Mouse (Mus musculus) kidney, adult 18-20 months (tissue): ENCODE measurements around the gene Trem2.
"Not testable (repeated sequence)": the region's sequence is repeated elsewhere in the genome, so short reads cannot be mapped to it uniquely, and the experiment has no call there.

Experiments
- DNase-seq: peaks from one replicate; pipeline ENCODE4 v3.0.0; 2021

Gene Trem2

DNA sequence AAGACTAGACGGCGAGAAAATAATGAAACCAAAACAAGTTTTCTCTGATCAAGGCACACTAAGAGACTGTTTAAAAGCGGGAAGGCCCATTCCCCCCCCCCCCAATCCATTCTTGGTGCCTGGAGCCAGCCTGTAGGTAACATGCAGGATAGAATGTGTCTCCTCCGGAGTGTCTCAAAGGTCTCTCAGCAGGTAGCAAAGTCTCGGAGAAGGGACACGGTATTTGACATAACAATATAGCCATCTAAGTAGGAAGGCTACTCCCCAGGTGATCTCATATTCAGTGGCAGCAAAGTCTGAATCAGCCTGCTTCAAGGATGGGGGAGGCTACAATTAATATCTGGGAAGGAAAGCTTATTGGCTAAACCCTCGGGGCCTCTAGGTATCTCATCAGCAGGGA, 6.8 kb downstream of the Trem2 start:
- not testable (repeated sequence) for DNase-seq

- DNase-seq = no peak
Measured at GRCm38 (mm10) chr17:48355822-48356221, 9.6 kb downstream of the Trem2 start.

DNA sequence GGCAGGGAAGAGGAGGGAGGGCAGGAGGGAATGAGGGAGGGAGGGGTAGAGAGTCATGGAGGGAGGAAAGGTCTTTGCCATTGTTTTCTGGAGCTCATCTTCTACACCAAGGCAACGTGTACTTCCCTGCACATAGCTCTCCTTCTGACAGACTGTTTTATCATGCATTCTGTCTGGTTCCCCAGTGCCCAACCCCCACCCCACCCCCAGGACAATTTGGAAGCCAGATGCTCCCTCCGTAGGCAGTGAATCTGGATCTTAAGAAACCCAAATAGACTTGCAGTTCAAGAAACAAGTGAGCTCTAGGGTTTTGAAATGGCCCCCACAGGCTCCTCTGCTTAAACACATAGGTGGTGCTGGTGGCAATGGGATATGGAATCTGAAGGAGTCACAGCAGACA, 11.7 kb downstream of the Trem2 start:
- no peak for DNase-seq

- DNase-seq = no peak
Measured at GRCm38 (mm10) chr17:48359616-48360015, 13.4 kb downstream of the Trem2 start, which contains the start of gene Treml1. Gene Treml1 (plus strand): TSS chr17:48359916.

DNA sequence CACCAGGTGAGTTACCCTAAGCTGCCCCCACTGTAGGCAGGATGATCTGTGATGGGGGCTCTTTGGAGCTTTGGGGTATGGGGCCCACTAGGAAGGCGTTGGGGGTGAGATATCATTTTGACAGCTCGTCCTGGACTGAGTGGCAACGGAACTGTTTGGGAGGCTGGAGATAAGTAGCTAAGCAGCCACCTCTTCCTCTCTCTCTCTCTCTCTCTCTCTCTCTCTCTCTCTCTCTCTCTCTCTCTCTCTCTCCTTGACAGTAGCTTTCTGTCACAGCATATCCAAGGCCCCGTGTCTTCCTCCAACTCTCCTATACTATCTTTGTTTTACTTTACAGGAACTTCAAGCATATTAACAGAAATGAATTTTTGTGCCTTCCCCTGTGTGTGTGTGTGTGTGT, 14.3 kb downstream of the Trem2 start:
- DNase-seq = no peak

GRCm38 (mm10) chr17:48362346-48362745, 16.1 kb downstream of the Trem2 start:
- no peak for DNase-seq

- DNase-seq = peak; percentile 33
Measured at GRCm38 (mm10) chr17:48362966-48363365, 16.8 kb downstream of the Trem2 start.

DNA sequence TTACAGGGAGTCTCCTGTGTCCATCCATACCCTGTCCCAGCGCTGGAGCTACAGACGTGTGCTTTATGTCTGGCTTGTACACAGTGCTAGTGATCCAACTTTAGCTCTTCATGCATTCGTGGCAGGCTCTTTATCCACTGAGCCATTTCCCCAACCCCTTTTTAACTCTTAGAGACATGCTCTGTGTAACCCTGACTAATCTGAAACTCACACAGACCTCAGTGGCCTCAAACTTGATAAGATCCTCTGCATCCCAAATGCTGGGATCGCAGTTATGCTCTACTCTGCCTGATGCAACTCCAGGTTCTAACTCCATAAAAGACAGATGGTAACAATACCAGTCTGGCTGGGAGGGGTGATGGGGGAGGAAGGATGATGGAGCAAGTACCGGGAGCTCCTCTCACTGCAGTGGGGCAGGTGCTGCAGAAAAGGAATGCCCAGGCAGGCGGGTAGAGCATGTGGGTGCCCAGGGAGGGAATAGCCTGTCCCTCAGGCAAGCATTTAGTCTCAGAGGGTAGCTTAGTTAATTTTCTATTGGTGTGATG, 17.3 kb downstream of the Trem2 start:
- DNase-seq = no peak

- DNase-seq = no peak
Measured at GRCm38 (mm10) chr17:48365511-48366155, 19.4 kb downstream of the Trem2 start.

DNA sequence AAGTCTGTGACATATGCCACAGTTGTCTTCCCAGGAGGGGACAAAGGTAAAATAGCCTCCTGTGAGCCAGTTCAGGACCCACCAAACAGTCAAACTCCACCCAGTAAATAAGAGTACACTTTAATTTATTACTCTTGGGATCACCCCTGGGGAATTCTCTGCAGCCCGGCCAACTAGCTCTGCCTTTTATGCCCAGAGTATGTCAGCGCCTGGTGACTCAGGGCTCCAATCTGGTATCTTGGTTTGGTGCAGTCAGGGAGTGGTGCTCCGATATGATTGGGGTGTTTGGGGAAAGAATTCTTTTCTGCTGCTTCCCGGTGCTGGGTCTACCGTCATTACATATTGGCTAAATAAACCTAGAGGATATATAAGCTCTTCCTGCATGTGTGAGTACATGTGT, 20.6 kb downstream of the Trem2 start:
- no peak for DNase-seq

- no peak for DNase-seq
Measured at GRCm38 (mm10) chr17:48371621-48372020, 25.4 kb downstream of the Trem2 start.

DNA sequence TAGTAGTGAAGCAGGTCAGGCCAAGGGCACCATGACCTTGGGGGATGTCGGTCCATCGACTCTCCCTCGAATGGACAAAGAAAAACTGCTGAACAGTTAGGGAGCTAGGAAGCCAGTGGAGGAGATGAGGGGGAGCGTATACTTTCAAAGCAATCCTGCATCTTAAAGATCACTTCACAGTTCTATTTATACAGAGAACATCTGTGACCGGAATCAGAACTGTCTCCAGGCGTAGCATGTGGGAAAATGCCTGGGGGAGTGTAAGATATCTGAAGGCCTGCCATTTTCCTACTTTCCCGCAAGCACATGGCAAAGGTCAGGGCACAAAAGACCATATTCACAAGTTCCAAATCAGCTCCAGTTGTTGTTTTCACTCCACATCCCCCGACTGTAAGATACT, 26.8 kb downstream of the Trem2 start:
- DNase-seq = no peak

GRCm38 (mm10) chr17:48376102-48376501, 29.9 kb downstream of the Trem2 start:
- DNase-seq = no peak

GRCm38 (mm10) chr17:48379050-48379449, 32.8 kb downstream of the Trem2 start:
- no peak for DNase-seq

- DNase-seq = no peak
Measured at GRCm38 (mm10) chr17:48385786-48386461, 39.7 kb downstream of the Trem2 start.

- DNase-seq = no peak
Measured at GRCm38 (mm10) chr17:48388666-48389065, 42.5 kb downstream of the Trem2 start.

DNA sequence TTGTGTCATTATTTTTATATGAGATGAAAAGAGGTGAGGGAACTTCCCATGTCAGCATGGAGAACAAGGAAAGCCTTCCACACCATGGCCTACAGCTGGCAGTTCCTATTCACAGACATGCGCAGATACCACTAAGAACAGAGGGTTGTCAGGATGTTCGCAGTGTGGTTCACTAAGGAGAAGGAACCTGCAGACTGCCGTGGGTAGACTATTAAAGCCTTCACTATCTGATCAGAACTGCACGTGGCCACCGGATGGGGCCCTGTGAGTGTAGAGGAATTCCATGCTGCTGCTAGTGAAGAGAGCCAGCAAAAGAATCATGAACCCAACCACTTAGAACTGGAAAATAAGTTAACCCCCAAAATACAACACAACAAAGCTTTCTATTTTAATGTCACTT, 43.2 kb downstream of the Trem2 start:
- DNase-seq = no peak

- DNase-seq = no peak
Measured at GRCm38 (mm10) chr17:48391446-48391845, 45.2 kb downstream of the Trem2 start.

DNA sequence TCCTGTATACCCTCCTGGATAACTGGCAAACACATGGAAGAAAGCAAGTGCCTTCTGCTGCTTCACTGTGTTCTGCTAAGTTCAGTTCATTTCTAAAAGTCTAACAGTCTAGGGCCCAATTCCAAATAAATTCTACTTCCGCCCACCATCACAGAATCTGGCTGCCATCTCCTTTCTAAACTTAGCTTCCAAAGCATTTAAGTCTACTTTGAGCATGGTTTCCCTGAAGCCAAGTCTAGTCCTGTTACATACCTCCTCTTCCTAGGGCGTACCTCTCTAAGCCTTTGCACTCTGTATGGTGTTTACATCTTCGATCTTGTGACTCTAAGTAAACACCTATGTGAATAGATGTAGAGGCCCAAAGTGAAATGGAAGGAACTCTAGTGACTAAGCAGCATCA, 46.4 kb downstream of the Trem2 start:
- DNase-seq = no peak

GRCm38 (mm10) chr17:48401710-48402109, 55.5 kb downstream of the Trem2 start:
- DNase-seq = no peak

GRCm38 (mm10) chr17:48402751-48403150, 56.5 kb downstream of the Trem2 start:
- no peak for DNase-seq
